Mouse (Mus musculus) spleen, postnatal 36 days (tissue): Measurements from ENCODE around the gene Tfr2.
A peak's percentile ranks its signal among the peaks of the same experiment; 100 is the strongest.

Experiments
- DNase-seq, 2 experiments: peaks; one replicate each; pipeline ENCODE4 v3.0.0; 2022; ENCODE audit warnings: low spot score in 2 of 2, mixed read lengths in 1 of 2

The Tfr2 gene

DNA sequence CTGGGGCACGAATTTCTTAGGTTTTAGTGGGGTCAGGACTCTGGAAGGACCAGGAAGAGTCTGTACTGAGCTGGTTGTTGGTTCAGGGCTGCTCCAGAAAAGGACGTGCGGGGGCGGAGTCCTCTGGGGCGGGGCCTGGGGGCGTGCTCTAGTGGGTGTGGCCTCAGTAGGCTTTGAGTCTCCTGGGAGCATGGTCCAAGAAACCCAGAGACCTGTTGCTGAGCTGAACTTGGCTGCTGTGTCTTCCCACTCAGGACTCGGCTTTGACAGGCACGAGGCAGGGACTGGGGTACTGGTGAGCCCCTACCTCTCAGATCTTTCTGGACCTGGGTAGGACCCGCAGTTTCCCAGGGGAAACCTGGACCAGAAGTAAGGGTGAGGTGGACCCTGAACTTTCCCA lies at the start of gene Tfr2:
Gene Tfr2, plus strand, starts transcription at position 176 of the 400 bp plus-strand sequence.
- DNase-seq = peak; percentile 73 to 79

DNA sequence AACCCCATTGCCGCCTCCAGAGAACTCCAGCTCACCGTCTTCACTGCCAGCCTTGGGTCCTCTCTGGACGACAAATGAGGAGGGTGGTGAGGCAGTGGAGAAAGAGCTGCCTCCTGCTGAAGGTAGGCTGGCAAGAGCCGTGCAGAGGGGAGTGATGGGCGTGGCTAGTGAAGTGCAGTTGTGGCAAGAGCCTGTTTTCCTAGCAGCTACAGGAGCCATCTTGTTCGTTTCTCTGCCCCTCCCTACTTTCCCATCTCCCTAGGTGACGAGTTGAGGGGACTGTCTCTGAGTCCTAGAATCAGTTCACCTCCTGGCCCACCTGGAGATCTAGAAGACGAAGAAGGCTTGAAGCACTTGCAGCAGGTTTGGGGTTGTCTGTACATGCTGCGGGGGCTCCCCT lies 47.8 kb upstream of the Tfr2 start:
- DNase-seq = no peak

DNA sequence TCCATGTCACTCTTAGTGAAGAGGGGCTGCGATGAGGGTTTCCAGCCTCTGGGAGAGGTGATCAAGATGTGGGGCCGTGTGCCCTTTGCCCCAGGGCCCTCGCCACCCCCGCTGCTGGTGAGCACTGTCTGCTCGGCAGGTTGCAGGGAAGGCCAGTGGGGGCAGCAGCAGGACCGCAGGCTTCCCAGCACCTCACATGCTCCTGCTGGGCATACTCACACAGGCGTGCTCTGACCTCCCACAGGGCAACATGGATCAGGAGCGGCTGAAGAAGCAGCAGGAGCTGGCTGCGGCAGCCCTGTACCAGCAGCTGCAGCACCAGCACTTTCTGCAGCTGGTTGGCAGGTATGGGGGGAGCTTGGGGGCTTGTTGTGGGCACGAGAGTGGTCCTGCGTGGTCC lies 46.9 kb upstream of the Tfr2 start:
- no peak for DNase-seq

DNA sequence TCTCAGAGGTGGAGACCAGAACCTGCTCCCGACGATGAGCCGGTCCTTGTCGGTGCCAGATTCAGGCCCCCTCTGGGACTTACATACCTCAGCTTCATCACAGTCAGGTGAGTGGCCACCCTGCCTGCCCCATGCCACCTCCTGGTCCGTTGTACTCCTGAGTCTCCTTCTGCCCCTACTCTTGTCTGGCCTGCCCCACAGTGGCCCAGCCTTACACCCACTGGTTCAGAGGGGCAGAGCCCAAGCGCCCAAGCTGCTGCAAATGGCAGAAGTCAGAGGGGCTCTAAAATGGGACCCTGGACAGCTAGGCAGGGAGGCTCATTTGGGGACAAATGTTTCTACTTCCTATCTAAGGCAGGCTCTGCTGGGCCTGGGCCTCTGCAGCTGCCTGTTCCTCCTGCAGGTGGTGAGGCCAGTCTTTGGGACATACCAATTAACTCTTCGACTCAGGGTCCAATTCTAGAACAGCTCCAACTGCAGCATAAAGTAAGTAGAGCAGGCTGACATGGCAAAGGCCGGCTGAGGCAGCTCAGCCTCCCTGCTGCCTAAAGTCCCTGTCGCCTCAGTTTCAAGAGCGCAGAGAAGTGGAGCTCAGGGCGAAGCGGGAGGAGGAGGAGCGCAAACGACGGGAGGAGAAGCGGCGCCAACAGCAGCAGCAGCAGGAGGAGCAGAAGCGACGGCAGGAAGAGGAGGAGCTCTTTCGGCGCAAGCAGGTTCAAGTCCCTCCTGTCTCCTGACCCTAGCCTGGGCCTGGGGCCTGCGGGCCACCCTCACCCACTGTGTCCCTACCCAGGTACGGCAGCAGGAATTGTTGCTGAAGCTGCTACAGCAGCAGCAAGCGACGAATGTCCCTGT lies 46.0 kb upstream of the Tfr2 start:
- DNase-seq = no peak

DNA sequence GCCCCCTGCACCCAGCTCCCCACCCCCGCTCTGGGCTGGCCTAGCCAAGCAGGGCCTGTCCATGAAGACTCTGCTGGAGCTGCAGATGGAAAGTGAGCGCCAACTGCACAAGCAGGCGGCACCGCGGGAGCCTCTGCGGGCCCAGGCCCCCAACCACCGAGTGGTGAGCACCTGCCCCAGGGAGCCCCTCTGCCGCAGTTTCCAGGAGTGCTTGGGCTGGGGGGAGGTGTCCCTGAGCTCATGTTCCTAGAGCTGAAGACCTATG lies 45.5 kb upstream of the Tfr2 start:
- no peak for DNase-seq

DNA sequence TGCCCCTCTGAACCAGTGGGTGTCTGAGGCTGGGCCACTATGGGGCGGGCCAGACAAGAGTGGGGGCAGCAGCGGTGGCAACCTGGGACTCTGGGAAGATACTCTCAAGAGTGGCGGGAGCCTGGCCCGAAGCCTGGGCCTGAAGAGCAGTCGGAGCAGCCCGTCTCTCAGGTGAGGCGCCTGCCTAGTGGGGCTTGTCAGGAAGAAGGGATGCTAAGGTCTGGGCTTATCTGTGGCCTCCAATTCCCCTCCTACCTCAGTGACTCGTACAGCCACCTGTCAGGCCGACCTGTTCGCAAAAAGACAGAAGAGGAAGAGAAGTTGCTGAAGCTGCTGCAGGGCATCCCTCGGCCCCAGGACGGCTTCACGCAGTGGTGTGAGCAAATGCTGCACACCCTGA lies 45.0 kb upstream of the Tfr2 start:
- no peak for DNase-seq

DNA sequence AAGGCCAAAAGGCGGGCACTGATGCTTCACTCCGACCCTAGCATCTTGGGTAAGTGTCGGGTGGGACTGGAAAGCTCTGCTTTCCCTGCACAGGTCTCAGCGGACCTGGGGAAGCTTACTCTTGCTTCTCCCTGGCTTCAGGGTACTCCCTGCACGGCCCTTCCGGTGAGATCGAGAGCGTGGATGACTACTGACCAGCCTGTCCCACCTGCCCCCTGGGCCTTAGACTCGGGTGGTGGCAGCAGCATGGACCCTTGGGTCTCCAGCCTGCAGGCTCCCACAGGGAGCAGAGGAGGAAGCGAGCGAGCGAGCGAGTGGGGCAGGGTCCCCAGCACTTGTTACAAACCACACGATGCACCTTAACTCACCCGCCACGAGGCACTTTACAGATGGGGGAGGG lies 44.1 kb upstream of the Tfr2 start:
- DNase-seq = no peak

DNA sequence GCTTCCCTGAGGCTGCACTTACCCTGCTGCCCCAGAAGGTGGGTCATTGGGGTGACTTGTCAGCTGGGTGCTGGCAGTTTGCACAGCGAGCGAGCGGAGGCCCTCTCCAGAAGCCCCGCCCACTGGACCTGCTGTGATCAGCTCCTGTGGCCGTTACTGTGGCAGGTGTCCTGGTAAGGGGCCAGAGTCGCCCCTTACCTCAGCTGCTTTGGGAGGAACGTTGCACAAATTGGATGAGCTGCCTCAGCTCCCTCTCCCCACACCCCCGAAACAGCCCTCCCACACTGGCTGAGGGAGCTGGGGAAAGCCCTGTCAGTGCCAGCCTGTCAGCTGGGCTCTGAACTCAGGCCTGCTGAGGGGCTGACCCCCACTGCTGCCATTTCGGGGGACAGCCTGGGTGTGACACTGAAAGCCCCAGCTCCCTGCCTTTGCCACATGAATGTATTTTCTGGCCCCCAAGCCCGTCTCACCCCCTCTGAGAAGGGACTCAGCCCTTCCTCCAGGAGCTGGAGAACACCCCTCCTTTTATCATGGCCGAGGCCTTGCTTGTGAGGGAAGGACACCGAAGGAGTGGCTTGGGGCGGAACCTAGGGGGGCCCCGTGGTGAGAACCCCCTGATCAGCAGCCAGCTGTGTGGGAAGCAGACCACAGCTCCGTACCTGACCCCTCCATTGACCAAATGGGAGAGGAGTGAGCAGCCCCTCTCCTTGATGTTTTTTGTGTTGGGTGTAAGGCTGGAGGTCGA lies 43.3 kb upstream of the Tfr2 start:
- peak; percentile 43 to 47 for DNase-seq

DNA sequence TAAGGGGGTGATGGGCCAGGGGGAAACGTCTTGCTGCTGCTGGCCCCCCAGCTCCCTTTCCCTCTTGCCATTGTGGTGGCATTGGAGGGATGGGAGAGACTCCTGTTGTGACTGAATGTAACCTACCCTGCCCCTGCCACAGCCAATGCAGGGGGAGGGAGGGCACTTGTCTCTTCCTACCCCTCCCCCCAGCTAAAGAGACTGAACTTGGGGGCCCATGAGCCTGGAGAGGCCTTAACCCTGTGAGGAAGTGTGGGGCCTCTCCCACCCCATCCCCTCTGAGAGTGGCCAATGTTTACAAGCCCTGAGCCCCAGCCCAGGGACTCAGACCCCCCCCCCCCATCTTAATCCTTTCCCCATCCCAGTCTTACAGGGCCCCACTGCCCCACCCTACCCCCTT lies 42.2 kb upstream of the Tfr2 start:
- no peak for DNase-seq

DNA sequence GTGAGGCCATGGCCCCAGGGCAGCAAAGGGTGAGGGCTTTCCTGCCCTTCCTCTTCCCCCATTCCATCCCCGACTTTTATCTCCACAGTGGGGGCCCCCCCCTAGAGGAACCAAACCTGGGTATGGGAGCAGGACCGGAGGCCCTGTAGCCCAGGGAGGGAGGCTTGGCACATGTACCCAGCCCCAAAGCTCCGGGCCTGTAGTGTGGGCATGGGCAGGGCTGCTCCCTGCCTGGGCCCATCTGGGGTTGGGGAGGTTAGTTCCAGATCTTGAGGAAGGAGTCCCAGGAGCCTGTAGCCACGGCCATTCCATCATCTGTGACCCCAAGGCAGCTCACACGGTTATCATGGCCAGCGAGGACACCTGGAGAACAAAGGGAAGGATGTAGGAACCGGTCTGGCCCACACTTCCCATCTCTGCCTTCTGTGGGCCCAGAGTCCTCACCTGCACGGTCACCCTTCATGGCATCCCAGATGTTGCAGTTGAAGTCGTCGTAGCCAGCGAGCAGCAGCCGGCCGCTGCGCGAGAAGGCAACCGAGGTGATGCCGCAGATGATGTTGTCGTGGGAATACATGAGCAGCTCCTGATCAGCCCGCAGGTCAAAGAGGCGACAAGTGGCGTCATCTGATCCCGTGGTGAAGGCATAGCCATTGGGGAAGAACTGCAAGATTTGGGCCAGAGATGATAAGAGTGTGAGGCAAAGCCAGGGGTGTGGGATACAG lies 41.2 kb upstream of the Tfr2 start:
- DNase-seq = no peak

DNA sequence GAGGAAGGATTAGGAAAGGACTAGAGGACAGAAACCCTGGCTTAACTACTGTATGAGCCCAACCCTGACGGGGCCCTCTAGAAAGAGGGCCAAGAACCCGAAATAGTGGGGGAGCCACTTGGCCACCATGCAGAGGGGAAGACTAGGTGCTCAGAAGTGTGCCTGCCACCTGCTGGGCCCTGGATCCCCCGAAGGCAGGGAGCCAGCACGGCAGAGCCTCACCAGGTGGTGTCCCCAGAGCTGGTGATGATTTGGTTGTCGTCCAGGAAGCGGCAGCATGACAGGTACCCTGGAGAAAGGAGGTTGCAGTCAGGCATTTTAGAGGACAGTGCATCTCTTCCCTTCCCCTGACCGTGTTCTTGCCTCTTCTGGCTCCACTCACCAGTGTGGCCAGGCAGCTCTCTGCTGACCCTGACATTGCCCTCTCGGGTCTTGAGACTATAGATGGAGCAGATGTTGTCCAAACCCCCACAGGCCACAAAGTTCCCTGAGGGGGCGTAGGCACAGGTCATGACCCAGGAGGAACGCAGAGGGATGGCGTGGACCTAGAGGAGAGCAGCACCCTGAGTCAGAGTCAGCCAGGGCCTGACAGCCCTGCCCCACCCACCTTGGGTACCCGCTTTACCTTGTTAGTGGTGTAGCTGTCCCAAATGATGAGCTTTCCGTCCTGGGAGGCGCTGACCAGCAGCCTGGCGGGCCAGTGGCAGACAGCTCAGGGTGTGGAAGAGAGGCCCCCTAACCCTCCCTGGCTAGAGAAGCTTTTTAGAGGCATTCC lies 40.2 kb upstream of the Tfr2 start:
- DNase-seq = no peak

DNA sequence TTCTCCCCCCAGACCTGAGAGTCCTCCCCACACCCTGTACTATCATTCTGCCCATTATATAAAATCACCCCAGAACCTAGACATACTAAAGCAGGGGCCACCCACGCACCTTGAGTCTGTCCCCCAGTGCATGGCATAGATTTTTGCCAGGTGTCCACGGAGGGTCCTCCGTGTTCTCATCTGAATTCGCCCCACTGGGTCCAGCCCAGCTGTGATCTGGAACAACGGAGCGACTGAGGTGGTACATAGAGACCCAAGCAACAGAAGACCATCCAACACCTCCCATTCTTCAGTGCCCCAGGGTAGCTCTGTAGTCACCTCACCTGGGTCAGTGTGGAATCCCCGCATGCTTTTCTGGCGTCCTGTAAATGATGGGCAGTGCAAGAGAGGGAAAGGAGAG lies 39.6 kb upstream of the Tfr2 start:
- no peak for DNase-seq

DNA sequence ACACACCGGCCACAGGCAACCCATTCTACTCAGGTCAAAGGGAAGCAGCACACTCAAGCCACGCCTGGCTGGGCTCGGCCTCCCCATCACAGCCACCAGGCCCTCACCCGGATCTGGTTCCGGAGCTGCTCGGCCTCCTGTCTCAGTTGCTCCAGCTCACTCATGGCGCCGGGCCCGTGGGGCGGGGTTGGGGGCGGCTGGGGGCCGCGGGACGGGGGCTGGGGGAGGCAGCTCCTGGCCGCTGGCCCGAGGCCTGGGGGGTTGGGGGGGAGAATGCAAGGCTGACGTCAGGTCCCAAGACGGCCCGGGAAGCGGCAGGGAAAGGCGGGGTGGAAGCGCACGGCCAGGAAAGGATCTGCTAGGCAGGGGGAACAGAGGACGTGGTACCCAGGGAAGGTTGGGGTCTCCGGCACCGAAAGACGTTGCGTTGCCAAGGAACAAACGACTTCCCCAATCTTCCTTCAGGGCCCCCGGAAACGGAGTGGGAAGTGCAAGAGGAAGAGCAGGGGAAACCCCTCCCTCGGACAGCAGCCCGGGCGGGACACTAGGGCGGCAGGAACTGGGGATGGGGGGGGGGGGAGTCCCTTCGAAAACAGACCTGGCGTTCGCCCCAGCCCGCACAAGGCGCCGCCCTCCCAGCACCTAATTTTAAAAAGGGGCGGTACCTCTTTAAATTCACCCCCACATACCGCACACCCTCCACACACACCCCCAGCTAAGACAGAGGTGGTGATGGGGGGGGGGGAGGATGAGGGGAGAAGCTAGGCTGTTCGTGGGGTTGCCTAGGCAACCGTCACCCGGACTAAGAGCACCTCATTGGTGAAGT lies 38.8 kb upstream of the Tfr2 start:
- peak; percentile 80 to 81 for DNase-seq

DNA sequence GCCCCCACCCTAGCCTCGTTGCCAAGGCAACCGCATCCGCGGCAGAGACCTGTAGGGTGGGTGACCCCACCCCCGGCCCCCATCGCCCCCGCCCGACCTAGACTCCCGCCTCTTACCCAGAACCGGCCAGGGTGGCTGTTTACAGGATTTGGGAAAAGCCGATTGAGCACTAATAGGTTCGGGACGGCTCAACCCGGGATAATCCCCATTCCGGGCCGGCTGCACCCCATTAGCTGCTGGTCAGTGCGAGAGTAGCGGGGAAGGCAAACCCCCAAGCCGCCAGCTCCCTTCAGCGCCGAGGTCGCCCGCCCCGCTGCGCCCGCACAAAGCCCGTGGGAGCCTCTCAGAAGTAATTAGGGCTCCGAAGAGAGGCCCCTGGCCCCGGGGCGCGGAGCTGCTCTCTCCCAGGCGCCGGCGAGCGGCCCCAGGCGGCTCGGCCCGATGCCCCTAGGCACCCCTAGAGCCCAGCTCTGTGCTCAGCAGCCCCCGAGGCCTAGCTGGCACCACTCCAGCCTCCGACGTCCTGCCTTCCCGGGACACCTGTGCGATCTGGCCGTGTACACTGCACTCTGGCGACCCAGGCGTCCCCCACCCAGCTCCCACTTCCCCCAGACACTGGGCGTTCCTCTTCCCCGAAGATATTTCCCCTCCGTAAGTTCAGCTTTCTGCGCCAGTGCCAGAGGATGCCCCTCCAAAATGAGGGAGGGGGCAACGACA lies 38.1 kb upstream of the Tfr2 start:
- peak; percentile 54 to 61 for DNase-seq

DNA sequence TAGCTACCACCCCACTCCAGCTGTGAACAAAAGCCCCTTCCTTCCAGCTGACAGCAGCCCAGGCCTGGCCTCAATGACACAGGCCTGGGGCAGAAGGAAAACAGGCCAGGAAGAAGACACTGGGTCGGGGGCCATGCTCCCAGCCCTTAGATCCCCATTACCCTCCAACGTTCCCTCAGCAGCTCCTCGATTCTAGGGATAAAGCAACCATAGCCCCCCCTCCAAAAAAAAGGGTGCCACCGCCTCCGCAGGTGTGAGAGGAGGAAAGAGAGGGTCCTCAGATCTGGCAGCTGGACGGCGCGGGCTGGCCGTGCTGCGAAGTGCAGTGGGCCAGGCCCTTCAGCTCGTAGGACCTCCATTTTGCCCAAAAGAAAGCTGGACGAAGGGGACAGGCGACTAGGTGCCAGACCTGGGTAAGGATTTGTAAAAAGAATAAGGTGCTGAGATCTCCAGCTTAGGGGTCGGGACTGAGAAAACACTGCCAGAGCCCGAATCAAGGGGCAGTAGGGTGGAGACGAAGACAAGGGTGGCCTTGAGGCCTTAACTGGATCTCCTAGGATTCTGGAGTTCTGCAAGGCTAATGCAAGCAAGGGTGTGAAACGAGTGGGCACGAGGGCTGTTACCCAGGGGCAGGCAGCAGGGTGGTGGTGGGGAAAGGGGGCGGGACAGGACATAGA lies 37.4 kb upstream of the Tfr2 start:
- DNase-seq = no peak

DNA sequence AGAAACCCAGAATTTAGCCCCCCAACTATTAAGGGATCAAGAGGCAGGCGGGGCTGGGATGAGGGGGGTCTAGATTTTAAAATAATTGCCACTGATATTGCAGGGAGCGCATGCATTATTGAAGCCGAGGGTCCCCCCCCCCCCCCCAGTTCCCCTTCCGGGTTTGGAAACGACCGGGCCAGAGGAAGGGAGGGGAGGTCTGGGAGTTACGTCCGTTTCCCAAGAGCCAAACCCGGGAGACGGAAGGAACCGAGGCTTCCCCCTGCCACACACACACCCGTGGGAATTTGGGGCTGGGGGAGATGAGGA lies 36.9 kb upstream of the Tfr2 start:
- DNase-seq = no peak

DNA sequence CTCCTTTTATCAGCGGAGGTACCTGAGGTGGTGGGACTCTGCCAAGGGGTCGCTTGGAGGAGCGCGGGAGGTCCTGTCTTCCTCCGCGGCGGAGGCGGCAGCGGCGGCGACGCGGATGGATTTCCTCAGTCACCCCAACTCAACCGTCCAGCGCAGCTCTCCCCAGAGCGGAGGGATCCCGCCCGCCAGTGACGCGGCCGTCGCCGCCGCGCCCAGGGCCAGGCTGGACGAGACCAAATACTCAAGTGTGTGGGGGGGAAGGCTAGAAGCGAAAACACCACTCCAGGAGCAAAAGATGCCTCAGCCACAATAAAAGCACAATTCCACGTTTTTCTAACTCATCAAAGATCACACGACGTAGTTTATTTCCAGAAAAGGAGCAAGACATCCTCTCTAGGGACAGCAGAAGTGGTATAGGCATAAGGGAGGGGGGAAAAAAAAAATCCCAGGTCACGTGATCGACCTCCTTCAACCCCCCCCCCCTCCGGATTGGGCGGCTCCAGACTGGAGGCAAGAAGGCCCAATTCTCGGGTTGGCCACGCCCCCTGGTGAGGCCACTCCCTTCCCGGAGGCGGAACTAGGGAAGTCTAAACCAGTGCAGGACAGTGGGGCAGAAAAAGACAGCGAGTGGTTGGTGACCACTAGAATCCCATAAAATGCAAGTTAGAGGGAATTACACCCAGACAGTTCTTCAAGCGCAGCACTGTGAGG lies 36.4 kb upstream of the Tfr2 start, which contains the start of the genes Epo and Gnb2:
Gene Epo, minus strand, starts transcription at position 126 of the 711 bp plus-strand sequence.
Gene Gnb2, minus strand, starts transcription at position 394 of the 711 bp plus-strand sequence.
- DNase-seq = peak; percentile 98 to 99

DNA sequence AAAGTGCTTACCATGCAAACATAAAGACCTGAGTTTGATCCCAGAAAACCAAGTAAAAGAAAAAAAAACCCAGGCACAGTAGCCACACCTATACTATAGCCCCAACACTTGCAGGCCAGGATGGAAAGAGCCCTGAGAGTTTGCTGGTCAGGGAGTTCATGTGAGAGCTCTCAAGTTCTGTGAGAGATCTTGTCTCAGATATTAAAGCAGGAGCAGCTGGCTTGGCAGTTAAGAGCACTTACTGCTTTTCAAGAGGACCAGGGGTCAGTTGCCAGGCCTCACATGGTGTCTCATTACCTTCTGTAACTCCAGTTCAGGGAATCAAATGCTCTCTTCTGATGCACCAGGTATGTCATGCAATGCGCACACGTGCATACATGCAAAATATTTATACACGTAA lies 34.9 kb upstream of the Tfr2 start:
- DNase-seq = no peak

DNA sequence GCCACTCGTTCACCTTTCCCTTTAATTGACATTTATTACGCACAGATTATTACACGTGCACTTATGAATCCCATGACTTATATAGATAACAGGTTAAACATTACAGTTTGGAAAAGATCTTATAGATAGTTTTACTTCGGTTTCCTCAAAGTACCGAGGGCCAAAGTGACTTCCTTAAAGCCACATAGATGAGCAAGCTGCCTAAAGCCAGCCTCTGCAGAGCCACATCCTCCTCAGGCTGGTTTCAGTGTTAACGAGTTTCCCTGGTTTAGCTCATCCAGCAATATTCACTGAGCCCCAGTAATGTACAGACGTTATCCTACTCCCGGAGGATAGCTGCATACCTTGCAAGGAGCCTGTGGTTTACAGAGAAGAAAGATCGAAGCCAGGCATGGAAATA lies 34.3 kb upstream of the Tfr2 start:
- DNase-seq = no peak
